Mouse (Mus musculus) hindbrain, postnatal 0 days (tissue): ENCODE measurements around the gene Cdh3. TPM values are rescaled to one million over a fixed set of nuclear protein-coding genes. Genes with fewer than 3 reads are reported as not detected.

ENCODE experiments used
- ATAC-seq: fragments of 200-750 bp; cut with Nextera tagmentation; 2 replicates; pipeline ENCODE4 v1.8.0; 2017; ENCODE audit warnings: mild to moderate bottlenecking, moderate TSS enrichment, moderate library complexity
- DNase-seq: peaks from one replicate; pipeline ENCODE4 v3.0.0-alpha.2; 2015; ENCODE audit warnings: low spot score
- H3K27ac ChIP-seq: fragments of 300-500 bp; sonication (generic); 2 replicates; pipeline ENCODE4 v1.5.1; 2014; ENCODE audit warnings: mild to moderate bottlenecking
- H3K27me3 ChIP-seq: fragments of 300-500 bp; sonication (generic); 2 replicates; pipeline ENCODE4 v1.6.1; 2014; ENCODE audit warnings: low read length, mixed read lengths; ENCODE audit not compliant: insufficient read depth
- H3K36me3 ChIP-seq: fragments of 300-500 bp; sonication (generic); 2 replicates; pipeline ENCODE4 v1.6.1; 2014; ENCODE audit warnings: low read length, mixed read lengths; ENCODE audit not compliant: insufficient read depth
- H3K4me1 ChIP-seq: fragments of 300-500 bp; sonication (generic); 2 replicates; pipeline ENCODE4 v1.6.1; 2014; ENCODE audit warnings: antibody characterized with exemption, low read length, mixed read lengths; ENCODE audit not compliant: insufficient read depth
- H3K4me2 ChIP-seq: fragments of 300-500 bp; sonication (generic); 2 replicates; pipeline ENCODE4 v1.6.1; 2014; ENCODE audit warnings: low read depth, mild to moderate bottlenecking, low read length, moderate library complexity, mixed read lengths
- H3K4me3 ChIP-seq: fragments of 300-500 bp; sonication (generic); 2 replicates; pipeline ENCODE4 v1.5.1; 2014; ENCODE audit warnings: low read length
- H3K9ac ChIP-seq: fragments of 300-500 bp; sonication (generic); replicated peaks from 2 replicates; pipeline ENCODE4 v1.6.1; 2014; ENCODE audit warnings: mild to moderate bottlenecking, low read length, moderate library complexity, mixed read lengths
- H3K9me3 ChIP-seq: fragments of 300-500 bp; sonication (generic); 2 replicates; pipeline ENCODE4 v1.6.1; 2016; ENCODE audit warnings: low read length, mixed read lengths
- CTCF ChIP-seq: IDR thresholded peaks from 2 replicates; pipeline ENCODE4 v1.5.1; 2016; ENCODE audit warnings: antibody characterized with exemption, control low read depth, low read depth
- WGBS: fragments of 180-500 bp; shearing (Covaris S2); extraction: QIAGEN DNeasy Blood & Tissue Kit; methylation state at CpG from one replicate; pipeline ENCODE4 v1.1.7; 2014; 5-methylcytosine and 5-hydroxymethylcytosine counted together
- polyA plus RNA-seq: library from polyadenylated mRNA; unstranded; fragments of >200 nt; fragmentation: Nextera tagmentation; extraction: Ambion mirVana; gene quantifications from 2 replicates; pipeline ENCODE4 v1.2.1, GENCODE M21; 2015
- total RNA-seq: library from RNA; depleted of rRNA; stranded (reverse); fragments of >200 nt; gene quantifications from 2 replicates; pipeline ENCODE4 v1.2.3, GENCODE M21; 2014

Cdh3 gene
- total and polyA plus RNA-seq, 2 experiments from 2014 or later, result 3.6 to 6.7 TPM

DNA sequence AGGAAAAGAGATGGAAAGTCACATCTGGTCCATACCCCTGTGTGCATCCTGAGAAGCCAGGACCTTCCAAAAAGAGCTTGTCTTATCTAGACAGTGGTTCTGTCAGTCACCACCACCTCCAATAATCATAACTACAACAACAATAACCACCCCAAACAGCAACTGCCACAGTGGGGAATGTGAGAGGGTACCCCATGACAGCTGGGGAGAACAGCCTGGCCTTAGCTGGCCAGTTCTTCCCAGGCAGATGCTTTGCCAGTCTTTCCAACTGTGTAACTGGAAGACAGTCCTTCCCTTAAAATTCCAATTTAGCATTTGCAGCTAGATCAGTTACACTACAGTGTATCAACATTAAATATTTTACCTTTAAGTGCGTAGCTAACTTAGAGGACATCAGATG lies 40.2 kb downstream of the Cdh3 start:
- WGBS, result 96% methylated on average over 1 of the region's 1 CpGs
- Histone ChIP-seq H3K4me1 (no peaks in the 10 kb centered on the region), H3K4me3 (no peak overlapping the region), H3K27me3 (no peaks in the 10 kb centered on the region), H3K36me3 (no peaks in the 10 kb centered on the region), H3K27ac (no peak overlapping the region), H3K9me3 (no peaks in the 10 kb centered on the region), H3K4me2 (no peak overlapping the region), H3K9ac (no peak overlapping the region)
- no peak for TF ChIP-seq CTCF
- ATAC-seq, result no peak
- no peak for DNase-seq

DNA sequence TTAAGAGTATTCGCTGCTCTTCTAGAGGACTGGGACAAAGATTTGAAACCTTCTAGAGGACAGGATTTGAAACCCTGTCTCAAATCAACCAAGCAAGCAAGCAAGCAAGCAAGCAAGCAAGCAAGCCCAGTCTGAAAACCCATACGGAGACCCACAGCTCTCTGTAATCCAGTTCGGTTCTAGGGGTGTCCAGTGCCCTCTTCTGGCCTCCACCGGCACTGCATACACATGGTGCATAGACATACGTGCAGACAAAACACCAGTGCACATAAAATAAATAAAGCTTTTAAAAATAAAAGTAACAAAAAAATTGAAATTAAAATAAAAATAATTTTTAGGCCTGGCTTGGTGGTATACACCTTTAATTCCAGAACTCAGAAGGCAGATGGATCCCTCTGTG lies 43.3 kb downstream of the Cdh3 start:
- H3K4me2 ChIP-seq, result no peak overlapping the region
- 96% methylated on average over 5 of the region's 5 CpGs for WGBS
- H3K4me3 ChIP-seq, result no peak overlapping the region
- DNase-seq (no peak), ATAC-seq (no peak)
- no peak overlapping the region for H3K27ac ChIP-seq
- H3K36me3 ChIP-seq, result no peaks in the 10 kb centered on the region
- peaks cover 6% of the 10 kb centered on the region for H3K9me3 ChIP-seq
- H3K9ac ChIP-seq, result no peak overlapping the region
- no peaks in the 10 kb centered on the region for H3K27me3 ChIP-seq
- TF ChIP-seq CTCF, result no peak
- no peaks in the 10 kb centered on the region for H3K4me1 ChIP-seq

DNA sequence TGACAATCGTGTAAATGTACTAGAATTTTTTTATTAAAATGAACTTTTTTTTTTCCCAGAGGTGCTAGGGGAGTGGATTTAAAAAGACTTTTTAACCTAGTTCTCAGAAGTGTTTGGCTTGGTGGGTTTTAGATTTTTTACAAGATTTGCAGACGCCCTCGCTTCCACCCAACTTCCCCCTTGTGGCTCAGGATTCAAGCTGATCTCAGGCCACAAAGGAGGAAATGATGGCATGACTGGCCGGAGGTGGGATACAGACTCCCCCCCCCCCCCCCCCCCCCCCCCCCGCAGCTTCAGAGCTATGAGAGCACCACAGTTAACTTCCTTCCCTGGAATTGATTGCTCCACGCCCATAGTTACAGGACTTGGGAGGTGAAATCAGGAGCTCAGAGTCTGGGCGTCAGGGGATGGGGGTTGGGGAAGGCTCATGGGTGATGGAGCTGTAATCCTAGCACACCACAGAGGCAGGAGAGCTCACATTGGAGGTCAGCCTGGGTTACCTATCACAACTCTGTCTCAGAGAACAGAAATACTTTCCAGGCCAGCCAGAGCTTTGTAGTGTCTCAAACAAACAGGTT lies 45.5 kb downstream of the Cdh3 start:
- no peaks in the 10 kb centered on the region for H3K27me3 ChIP-seq
- no peaks in the 10 kb centered on the region for H3K4me1 ChIP-seq
- H3K27ac ChIP-seq, result no peak overlapping the region
- ATAC-seq, result no peak
- peaks cover 6% of the 10 kb centered on the region for H3K9me3 ChIP-seq
- no peak for TF ChIP-seq CTCF
- no peak overlapping the region for H3K4me2 ChIP-seq
- no peak overlapping the region for H3K4me3 ChIP-seq
- DNase-seq, result no peak
- no peaks in the 10 kb centered on the region for H3K36me3 ChIP-seq
- no peak overlapping the region for H3K9ac ChIP-seq
- WGBS, result 73% methylated on average over 6 of the region's 7 CpGs

DNA sequence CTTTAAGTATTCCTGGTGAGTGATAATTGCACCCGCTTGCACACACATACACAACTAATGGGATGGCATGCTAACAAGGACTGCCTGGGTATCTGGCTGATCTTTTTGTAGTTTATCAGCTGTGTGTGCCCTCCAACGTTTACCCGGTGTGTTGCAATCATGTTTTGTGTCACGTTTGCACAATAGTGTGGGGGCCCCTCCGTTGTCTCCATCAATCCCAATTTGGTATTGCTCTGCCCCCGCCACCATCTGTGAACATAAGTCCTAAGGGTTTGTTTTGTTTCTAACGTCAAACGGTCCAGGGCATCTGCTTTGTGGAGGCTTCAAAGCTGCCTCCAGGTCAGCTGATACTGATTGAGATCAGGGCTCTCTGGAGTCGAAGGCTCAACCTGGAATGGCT lies 49.2 kb downstream of the Cdh3 start:
- H3K4me2 ChIP-seq, result no peak overlapping the region
- no peak for TF ChIP-seq CTCF
- H3K9ac ChIP-seq, result no peak overlapping the region
- H3K27ac ChIP-seq, result no peak overlapping the region
- no peaks in the 10 kb centered on the region for H3K4me1 ChIP-seq
- ATAC-seq (no peak), DNase-seq (no peak)
- no peak overlapping the region for H3K4me3 ChIP-seq
- no peaks in the 10 kb centered on the region for H3K27me3 ChIP-seq
- peaks cover 6% of the 10 kb centered on the region for H3K9me3 ChIP-seq
- H3K36me3 ChIP-seq, result no peaks in the 10 kb centered on the region
- WGBS, result 61% methylated on average over 9 of the region's 9 CpGs

DNA sequence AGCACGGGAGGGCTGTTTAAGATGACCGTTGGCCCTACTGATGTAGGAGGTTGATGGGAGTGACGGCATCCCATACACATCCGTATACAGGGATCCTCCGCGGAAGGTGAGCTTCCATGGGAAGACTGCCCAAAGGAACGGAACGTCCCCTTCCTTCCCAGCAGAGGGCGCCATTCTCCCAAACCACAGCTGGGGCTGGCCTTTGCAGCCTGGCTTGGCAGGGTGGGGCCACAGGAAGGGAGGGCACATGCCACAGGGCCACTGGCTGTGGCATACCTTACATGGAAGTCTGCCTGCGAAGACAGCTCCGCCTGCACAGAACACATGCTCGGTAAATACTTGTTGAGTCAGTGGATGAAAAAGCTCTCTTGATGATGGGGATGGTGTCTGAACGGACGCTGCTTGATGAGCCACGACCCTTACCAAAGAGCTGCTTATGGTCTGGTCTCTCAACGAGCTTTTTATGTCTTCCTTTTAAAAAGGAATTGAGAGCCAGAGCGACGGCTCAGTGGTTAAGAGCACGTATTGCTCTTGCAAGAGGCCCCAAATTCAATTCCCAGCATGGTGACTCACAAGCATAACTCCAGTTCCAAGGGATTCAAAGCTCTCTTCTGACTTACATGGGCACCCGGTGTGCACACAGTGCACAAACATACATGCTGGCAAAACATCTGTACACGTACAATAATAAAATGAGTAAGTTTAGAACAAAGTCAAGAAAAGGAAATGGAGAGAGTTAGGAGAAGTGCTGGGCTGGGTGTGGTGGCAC lies 50.6 kb downstream of the Cdh3 start:
- DNase-seq, result peak; percentile 39
- H3K36me3 ChIP-seq, result no peaks in the 10 kb centered on the region
- no peak overlapping the region for H3K4me3 ChIP-seq
- peaks cover 6% of the 10 kb centered on the region for H3K9me3 ChIP-seq
- no peak overlapping the region for H3K4me2 ChIP-seq
- no peaks in the 10 kb centered on the region for H3K27me3 ChIP-seq
- H3K27ac ChIP-seq, result no peak overlapping the region
- no peaks in the 10 kb centered on the region for H3K4me1 ChIP-seq
- H3K9ac ChIP-seq, result no peak overlapping the region
- TF ChIP-seq CTCF, result peak; percentile 83
- peak; percentile 12; the same call in 1 of the 2 replicates for ATAC-seq
- 32% methylated on average over 21 of the region's 21 CpGs for WGBS

DNA sequence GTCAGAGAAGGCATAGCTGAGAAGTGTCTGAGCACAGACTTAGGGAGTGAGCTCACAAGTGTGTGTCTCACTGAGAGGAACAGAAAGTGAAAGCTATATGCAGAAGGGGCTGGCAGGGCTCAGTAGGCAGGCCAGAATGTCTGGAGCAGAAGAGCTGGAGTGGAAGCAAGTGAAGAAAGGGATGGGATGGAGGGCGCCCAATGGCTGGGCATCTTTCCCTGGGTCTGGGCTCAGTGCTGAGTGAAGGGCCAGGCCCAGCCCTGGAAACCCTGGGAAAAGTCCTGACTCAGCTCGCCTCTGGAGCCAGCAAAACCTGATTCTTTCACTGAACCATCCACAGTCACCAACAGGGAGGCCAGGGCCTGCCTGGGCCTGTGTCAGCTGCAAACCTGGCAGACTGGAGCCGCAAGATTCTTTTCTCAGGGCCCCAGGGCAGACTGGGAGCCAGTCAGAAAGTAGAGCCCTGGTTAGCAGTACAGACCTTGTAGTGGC lies 53.0 kb downstream of the Cdh3 start:
- DNase-seq (no peak), ATAC-seq (no peak)
- Histone ChIP-seq H3K36me3 (no peaks in the 10 kb centered on the region), H3K9me3 (no peaks in the 10 kb centered on the region), H3K4me2 (no peak overlapping the region), H3K27me3 (no peaks in the 10 kb centered on the region), H3K4me3 (no peak overlapping the region), H3K4me1 (no peaks in the 10 kb centered on the region), H3K9ac (no peak overlapping the region), H3K27ac (no peak overlapping the region)
- no peak for TF ChIP-seq CTCF
- 71% methylated on average over 3 of the region's 3 CpGs for WGBS

DNA sequence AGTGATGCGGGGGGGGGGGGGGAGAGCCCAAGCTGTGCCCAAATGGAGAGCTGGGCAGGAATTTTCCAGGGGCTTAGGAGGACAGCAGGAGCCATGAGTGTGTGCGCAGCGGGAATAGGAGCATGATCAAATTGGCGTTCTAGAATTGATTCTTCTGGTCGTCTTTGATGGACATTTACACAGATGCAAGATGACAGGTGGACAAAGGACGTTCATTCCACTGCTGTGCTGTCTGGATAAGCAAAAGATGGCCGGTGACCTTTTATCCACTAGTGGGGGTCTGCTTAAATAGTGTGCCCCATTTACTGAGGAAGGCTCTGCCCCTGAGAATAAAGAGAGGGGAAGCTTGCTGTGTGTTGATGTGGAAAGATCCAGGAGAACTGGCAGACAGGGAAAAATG lies 58.3 kb downstream of the Cdh3 start:
- no peaks in the 10 kb centered on the region for H3K27me3 ChIP-seq
- H3K9ac ChIP-seq, result no peak overlapping the region
- ATAC-seq, result no peak
- no peak for TF ChIP-seq CTCF
- no peak overlapping the region for H3K4me2 ChIP-seq
- H3K9me3 ChIP-seq, result no peaks in the 10 kb centered on the region
- peak; percentile 9 for DNase-seq
- whole genome bisulfite sequencing, result 34% methylated on average over 6 of the region's 7 CpGs
- no peaks in the 10 kb centered on the region for H3K36me3 ChIP-seq
- H3K27ac ChIP-seq, result no peak overlapping the region
- H3K4me3 ChIP-seq, result no peak overlapping the region
- H3K4me1 ChIP-seq, result no peaks in the 10 kb centered on the region
